Mouse (Mus musculus) heart, embryonic 14.5 days (tissue): ENCODE measurements around the gene Sorbs1. TPM values are rescaled to one million over a fixed set of nuclear protein-coding genes. Genes with fewer than 3 reads are reported as not detected.

ENCODE experiments used
- ATAC-seq: fragments of 200-750 bp; cut with Nextera tagmentation; 2 replicates; pipeline ENCODE4 v1.8.0; 2017; ENCODE audit warnings: low read depth, moderate TSS enrichment; ENCODE audit not compliant: insufficient number of reproducible peaks, insufficient read depth, low FRiP score
- H3K27ac ChIP-seq, 2 experiments: fragments of 200-500 bp in 1 of 2; fragments of 300-500 bp in 1 of 2; sonication (generic) in 1 of 2; replicated peaks in 1 of 2; 2 replicates each; pipeline ENCODE4 v1.5.1; 2012 to 2014; ENCODE audit warnings: low read depth in 2 of 2, low read length in 2 of 2, control low read depth in 1 of 2, mild to moderate bottlenecking in 1 of 2, mixed read lengths in 1 of 2; ENCODE audit not compliant: control insufficient read depth in 1 of 2, insufficient read depth in 1 of 2
- H3K27me3 ChIP-seq: fragments of 300-500 bp; sonication (generic); 2 replicates; pipeline ENCODE4 v1.6.1; 2014; ENCODE audit warnings: mild to moderate bottlenecking, low read length, control low read depth; ENCODE audit not compliant: control insufficient read depth, insufficient read depth
- H3K36me3 ChIP-seq: fragments of 300-500 bp; sonication (generic); 2 replicates; pipeline ENCODE4 v1.6.1; 2014; ENCODE audit warnings: mild to moderate bottlenecking, control low read depth, low read length, mixed read lengths; ENCODE audit not compliant: control insufficient read depth, insufficient read depth
- H3K4me1 ChIP-seq, 2 experiments: fragments of 200-500 bp in 1 of 2; fragments of 300-500 bp in 1 of 2; sonication (generic) in 1 of 2; 2 replicates each; pipeline ENCODE4 v1.6.1; 2012 to 2014; ENCODE audit warnings: low read length in 2 of 2, control low read depth in 1 of 2, mixed read lengths in 1 of 2; ENCODE audit not compliant: control insufficient read depth in 2 of 2, insufficient read depth in 2 of 2
- H3K4me2 ChIP-seq: fragments of 300-500 bp; sonication (generic); 2 replicates; pipeline ENCODE4 v1.6.1; 2014; ENCODE audit warnings: mild to moderate bottlenecking, low read length
- H3K4me3 ChIP-seq, 2 experiments: fragments of 200-500 bp in 1 of 2; fragments of 300-500 bp in 1 of 2; sonication (generic) in 1 of 2; 2 replicates each; pipeline ENCODE4 v1.5.1; 2012 to 2014; ENCODE audit warnings: low read length in 2 of 2, mild to moderate bottlenecking in 2 of 2, control low read depth in 1 of 2, low read depth in 1 of 2, moderate library complexity in 1 of 2; ENCODE audit not compliant: control insufficient read depth in 1 of 2, insufficient read depth in 1 of 2
- H3K9ac ChIP-seq: fragments of 300-500 bp; sonication (generic); 2 replicates; pipeline ENCODE4 v1.6.1; 2014; ENCODE audit warnings: mild to moderate bottlenecking, low read length
- H3K9me3 ChIP-seq: fragments of 300-500 bp; sonication (generic); 2 replicates; pipeline ENCODE4 v1.6.1; 2016; ENCODE audit warnings: low read length, control low read depth; ENCODE audit not compliant: control insufficient read depth
- WGBS: fragments of 180-500 bp; shearing (Covaris S2); extraction: QIAGEN DNeasy Blood & Tissue Kit; methylation state at CpG from one replicate; pipeline ENCODE4 v1.1.7; 2014; 5-methylcytosine and 5-hydroxymethylcytosine counted together
- polyA plus RNA-seq: library from polyadenylated mRNA; unstranded; fragments of >200 nt; fragmentation: Nextera tagmentation; extraction: Ambion mirVana; gene quantifications from 2 replicates; pipeline ENCODE4 v1.2.1, GENCODE M21; 2014

The Sorbs1 gene
- polyA plus RNA-seq, 1 experiment from 2014 or later, result 109 TPM

GRCm38 (mm10) chr19:40407186-40407585, 106.4 kb downstream of the Sorbs1 start:
- no peak overlapping the region for H3K4me3 ChIP-seq
- ATAC-seq, result no peak
- H3K9ac ChIP-seq, result no peak overlapping the region
- H3K27me3 ChIP-seq, result no peaks in the 10 kb centered on the region
- H3K9me3 ChIP-seq, result no peaks in the 10 kb centered on the region
- H3K27ac ChIP-seq, result no peak overlapping the region
- H3K4me1 ChIP-seq, result peaks cover 27 to 58% of the 10 kb centered on the region in 2 experiments
- H3K4me2 ChIP-seq, result no peak overlapping the region
- 82% methylated on average over 2 of the region's 2 CpGs for whole genome bisulfite sequencing
- H3K36me3 ChIP-seq, result no peaks in the 10 kb centered on the region

DNA sequence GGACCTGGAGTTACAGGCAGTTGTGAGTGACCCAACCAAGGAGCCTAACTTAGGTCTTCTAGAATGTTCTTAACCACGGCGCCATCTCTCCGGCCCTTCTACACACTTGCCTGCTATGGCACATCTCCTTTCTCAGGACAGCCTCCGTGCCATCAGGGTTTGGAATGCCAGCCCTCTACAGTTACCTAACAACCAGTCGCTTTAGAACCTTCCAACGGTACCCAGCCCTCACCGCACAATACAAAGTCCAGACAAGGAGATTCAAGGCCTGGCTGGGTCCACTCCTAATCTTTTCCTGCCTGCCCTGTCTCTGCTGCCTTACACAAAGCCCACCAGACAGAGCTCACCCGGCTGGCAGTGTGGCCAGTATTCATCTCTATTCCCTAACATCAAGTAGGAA, 106.9 kb downstream of the Sorbs1 start:
- Histone ChIP-seq H3K4me1 (peaks cover 28 to 60% of the 10 kb centered on the region in 2 experiments), H3K9ac (no peak overlapping the region), H3K36me3 (0 out of 2 replicates have a peak, but pooled peaks cover 3% of the 10 kb centered on the region), H3K27me3 (no peaks in the 10 kb centered on the region), H3K9me3 (no peaks in the 10 kb centered on the region), H3K27ac (peak overlapping the region in 1 of 2 experiments; percentile 77; a peak in 2 of 4 replicates), H3K4me2 (no peak overlapping the region), H3K4me3 (no peak overlapping the region)
- ATAC-seq, result no peak
- WGBS, result 88% methylated on average over 8 of the region's 8 CpGs

DNA sequence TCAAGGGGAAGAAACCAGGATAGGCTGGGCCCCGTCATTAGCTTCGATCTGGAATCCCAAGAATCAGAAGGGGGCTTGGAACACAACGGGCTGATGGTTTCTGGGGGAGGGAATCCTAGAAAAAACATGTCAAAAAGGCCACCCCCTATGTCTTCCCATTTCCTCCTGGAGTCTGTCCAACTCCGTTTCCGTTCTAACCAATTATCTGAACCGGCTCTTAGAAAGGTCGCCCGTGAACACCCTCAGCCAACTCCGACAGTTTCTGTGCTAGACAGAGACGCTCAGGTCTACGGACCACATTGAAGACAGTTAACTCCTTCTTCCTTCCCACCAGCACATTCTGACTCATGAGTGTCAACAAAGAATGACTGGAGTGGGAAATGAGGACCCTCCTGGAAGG, 107.8 kb downstream of the Sorbs1 start:
- no peak overlapping the region for H3K4me3 ChIP-seq
- WGBS, result 29% methylated on average over 11 of the region's 11 CpGs
- 0 out of 2 replicates have a peak, but pooled peaks have one; percentile 13 for ATAC-seq
- H3K9ac ChIP-seq, result peak overlapping the region; percentile 44
- peaks cover 30 to 63% of the 10 kb centered on the region in 2 experiments for H3K4me1 ChIP-seq
- no peaks in the 10 kb centered on the region for H3K27me3 ChIP-seq
- no peaks in the 10 kb centered on the region for H3K9me3 ChIP-seq
- H3K4me2 ChIP-seq, result peak overlapping the region; percentile 18; the same call in 1 of the 2 replicates
- H3K36me3 ChIP-seq, result 0 out of 2 replicates have a peak, but pooled peaks cover 3% of the 10 kb centered on the region
- peak overlapping the region; percentile 60 to 77 for H3K27ac ChIP-seq

GRCm38 (mm10) chr19:40404582-40404981, 109.0 kb downstream of the Sorbs1 start:
- Histone ChIP-seq H3K4me2 (no peak overlapping the region), H3K27ac (no peak overlapping the region), H3K9me3 (no peaks in the 10 kb centered on the region), H3K4me1 (peaks cover 26 to 62% of the 10 kb centered on the region in 2 experiments), H3K4me3 (no peak overlapping the region), H3K27me3 (no peaks in the 10 kb centered on the region), H3K9ac (no peak overlapping the region), H3K36me3 (peaks cover 8% of the 10 kb centered on the region; the same call in 1 of the 2 replicates)
- no peak for ATAC-seq
- 86% methylated on average over 2 of the region's 2 CpGs for WGBS

DNA sequence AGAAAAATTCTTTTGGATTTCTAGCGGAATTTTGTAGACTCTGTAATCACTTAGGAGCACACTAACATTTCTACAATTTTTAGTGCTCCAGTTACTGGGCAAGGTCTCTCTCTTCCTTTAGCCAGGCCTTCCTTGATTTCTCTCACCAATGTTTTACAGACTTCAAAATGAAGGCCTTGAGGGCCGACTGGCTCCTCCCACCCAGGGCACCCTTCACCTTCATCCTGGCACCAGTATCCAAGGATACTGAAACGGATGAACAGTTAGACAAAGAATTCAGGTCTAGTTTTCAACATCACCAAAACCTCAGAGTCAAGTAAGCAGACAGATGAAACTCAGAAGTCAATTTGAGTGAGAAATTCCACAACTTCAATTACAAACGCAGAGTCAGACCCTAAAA, 109.6 kb downstream of the Sorbs1 start:
- Histone ChIP-seq H3K36me3 (peaks cover 9% of the 10 kb centered on the region; the same call in 1 of the 2 replicates), H3K9ac (no peak overlapping the region), H3K27ac (no peak overlapping the region), H3K4me3 (no peak overlapping the region), H3K9me3 (no peaks in the 10 kb centered on the region), H3K4me1 (peaks cover 23 to 59% of the 10 kb centered on the region in 2 experiments), H3K4me2 (no peak overlapping the region), H3K27me3 (no peaks in the 10 kb centered on the region)
- ATAC-seq, result no peak
- WGBS, result 85% methylated on average over 4 of the region's 4 CpGs

DNA sequence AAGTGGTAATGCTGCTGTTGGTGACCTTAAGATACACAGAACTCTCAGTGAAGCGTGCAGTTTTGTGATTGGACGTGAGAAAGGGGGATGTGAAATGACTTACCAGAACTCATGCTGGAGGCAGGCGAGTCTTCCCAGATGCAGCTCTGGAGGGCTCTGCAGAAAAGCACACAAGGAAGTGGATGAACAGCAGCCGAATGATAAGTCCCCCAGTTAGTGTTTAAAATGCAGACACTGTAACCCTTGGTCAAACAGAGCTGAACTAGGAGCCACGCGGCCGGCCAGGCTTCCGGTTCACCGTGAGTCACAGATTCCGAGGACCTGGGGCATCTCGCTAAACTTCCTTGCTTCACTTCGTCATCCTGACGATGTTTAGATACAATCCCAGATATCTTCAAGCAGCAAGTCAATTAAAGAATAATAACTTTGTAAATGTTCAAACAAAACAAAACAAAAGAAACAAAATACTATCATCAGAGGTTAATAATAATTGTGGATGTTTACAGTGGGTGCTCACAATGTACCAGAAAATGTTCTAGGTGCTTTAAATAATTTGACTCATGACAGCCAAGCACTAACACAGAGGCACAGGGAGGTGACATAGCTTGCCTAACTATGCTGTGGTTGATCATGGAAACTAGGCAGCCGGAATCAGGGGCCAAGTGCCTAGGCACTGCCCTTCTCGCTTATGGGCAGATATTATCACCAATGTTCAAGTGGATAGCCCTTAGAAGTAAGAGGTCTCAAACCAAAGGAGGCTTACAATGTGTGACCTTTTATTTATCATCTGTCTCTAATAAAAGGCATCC, 111.2 kb downstream of the Sorbs1 start:
- H3K27me3 ChIP-seq, result no peaks in the 10 kb centered on the region
- H3K4me2 ChIP-seq, result no peak overlapping the region
- peaks cover 23 to 53% of the 10 kb centered on the region in 2 experiments for H3K4me1 ChIP-seq
- no peak for ATAC-seq
- 0 out of 2 replicates have a peak overlapping the region, but pooled peaks have one; percentile 1 for H3K9ac ChIP-seq
- no peaks in the 10 kb centered on the region for H3K9me3 ChIP-seq
- no peak overlapping the region for H3K4me3 ChIP-seq
- peaks cover 20% of the 10 kb centered on the region for H3K36me3 ChIP-seq
- 48% methylated on average over 15 of the region's 15 CpGs for WGBS
- H3K27ac ChIP-seq, result peak overlapping the region; percentile 34 to 60

GRCm38 (mm10) chr19:40401213-40401612, 112.4 kb downstream of the Sorbs1 start:
- peak overlapping the region; percentile 58 to 60 for H3K27ac ChIP-seq
- H3K4me3 ChIP-seq, result no peak overlapping the region
- peak overlapping the region; percentile 16; the same call in 1 of the 2 replicates for H3K9ac ChIP-seq
- no peak overlapping the region for H3K4me2 ChIP-seq
- H3K9me3 ChIP-seq, result no peaks in the 10 kb centered on the region
- H3K36me3 ChIP-seq, result peaks cover 20% of the 10 kb centered on the region
- ATAC-seq, result peak; percentile 63
- H3K27me3 ChIP-seq, result no peaks in the 10 kb centered on the region
- WGBS, result 16% methylated on average over 7 of the region's 7 CpGs
- H3K4me1 ChIP-seq, result peaks cover 21 to 44% of the 10 kb centered on the region in 2 experiments
